Mouse (Mus musculus) 3T3-L1 (cell line): ENCODE data around the gene Gucd1.
"Not testable (repeated sequence)": the region's sequence is repeated elsewhere in the genome, so short reads cannot be mapped to it uniquely, and the experiment has no call there.

ENCODE experiments used
- DNase-seq: peaks from one replicate; pipeline ENCODE4 v3.0.0-alpha.2; 2015; ENCODE audit warnings: low read depth, low spot score

The Gucd1 gene

GRCm38 (mm10) chr10:75535423-75535822 lies 17.7 kb upstream of the Gucd1 start:
- DNase-seq: no peak

DNA sequence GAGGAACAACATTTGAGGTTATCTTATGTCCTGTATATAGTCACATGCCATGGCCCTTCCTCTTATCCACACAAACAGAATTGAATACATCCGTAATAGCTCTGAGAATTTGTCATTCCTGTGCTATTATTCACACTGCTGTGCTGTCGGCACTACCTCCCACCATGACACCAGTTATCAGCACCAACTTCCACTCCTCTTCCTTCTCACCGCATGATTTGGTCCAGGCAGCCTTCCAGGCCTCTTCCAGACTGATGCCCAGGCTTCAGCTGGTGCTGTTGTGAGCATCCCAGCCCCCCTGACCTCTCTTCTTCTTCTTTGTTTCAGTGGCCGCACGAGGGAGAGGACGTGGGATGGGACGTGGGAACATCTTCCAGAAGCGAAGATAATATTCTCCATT lies 17.2 kb upstream of the Gucd1 start:
- peak; percentile 44 for DNase-seq

GRCm38 (mm10) chr10:75534216-75534615 lies 16.4 kb upstream of the Gucd1 start:
- no peak for DNase-seq

DNA sequence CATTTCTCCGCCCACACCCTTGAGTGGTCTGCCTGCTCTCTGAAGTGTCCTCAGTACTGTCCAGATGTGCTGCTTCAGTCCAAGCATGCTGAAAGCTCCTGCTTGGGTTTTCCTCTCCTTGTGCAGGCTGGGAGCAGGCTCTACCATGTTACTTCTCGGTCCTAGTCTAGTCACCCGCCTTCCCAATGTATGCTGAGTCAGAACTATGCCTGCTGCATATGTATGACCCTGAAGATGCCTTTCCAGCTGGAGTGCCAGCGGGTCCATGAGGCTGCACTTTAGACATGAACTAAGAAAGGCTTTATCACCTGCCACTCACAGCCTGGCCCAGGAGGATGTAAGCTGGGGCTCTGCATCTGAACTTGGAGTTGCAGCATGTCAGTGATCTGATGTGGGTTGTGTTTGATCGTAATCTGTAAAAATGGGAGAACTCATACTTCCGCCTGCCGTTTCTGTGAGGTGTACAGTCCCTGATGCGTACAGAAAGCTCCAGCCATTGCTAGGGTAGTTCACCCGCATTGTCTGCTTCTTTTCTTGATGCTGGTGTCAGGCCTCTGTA lies 13.8 kb upstream of the Gucd1 start:
- no peak for DNase-seq

DNA sequence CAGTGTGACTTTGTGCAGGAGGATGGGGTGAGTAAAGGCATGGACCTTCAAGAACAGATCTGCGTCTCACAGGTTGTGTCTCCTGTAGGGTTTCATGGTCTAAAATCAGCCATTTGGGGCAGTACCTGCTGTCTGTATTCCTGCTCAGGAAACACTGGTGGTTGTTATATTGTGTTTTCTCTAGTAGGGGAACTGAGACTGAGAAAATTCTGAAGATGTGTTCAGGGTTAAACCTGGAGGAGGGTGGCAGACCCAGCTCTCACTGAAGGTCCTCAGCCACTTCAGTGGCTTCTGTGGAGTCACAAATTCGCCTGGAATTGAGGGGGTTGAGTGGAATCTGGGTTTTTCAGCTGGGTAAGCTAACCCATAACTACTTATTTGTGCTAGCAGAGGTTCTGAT lies 12.6 kb upstream of the Gucd1 start:
- DNase-seq: no peak

- not testable (repeated sequence) for DNase-seq
These were observed 7.7 kb upstream of the Gucd1 start for GRCm38 (mm10) chr10:75525450-75525849.

- no peak for DNase-seq
These were observed 3.9 kb upstream of the Gucd1 start for GRCm38 (mm10) chr10:75521643-75522042.

DNA sequence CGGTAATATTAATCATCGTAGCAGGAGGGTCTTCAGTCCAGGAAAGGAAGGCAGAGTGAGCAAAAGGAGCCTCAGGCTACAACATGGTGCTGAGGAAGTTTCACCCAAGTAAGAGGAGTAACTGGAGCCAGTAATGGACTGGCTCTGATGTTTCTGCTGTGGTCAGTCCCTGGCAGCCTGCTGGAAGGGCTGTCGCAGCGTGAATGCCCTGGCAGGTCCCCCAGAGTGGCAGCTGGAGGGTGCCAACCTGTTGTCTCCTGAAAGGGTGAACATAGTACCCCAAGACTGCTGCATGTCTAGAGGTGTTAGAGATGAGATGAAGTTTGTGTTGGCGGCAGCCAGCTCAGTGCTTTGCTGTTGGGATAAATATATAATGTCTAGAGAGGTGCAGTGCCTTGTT lies 2.8 kb upstream of the Gucd1 start:
- no peak for DNase-seq

DNA sequence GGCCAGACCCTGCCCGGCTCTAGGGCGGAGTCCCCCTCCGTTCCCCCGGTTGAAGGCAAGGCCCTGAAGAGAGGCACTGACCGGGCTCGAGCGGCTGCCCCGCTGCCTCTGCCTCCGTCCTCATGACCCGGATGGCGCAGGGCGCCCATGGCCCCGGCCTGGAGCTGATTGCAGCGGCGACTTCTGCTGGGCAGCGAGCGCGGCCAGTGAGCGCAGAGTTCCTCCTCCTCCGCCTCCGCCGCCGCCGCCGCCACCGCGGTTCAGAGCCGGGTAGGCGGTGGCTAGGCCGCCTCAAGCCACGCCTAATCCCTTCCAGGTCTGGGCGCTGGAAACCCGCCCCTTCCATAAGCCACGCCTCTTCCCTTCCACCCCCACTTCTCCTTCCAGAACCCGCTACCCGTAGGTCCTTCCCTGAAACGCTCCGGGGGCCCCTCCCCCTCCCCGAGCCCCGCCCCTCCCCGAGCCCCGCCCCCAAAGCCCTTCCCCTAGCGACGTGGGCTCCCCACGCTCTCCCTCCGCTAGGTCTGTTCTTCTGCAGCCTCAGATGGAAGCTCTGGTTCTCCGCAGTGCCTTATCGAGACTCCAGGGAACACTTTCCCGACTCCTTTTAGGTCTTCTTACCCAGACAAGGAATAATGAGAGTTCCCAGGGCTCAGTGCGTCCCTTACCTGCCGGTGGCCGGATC lies 557 bp downstream of the Gucd1 start, which contains the start of gene Snrpd3:
Gene Snrpd3, plus strand, starts transcription at position 479 of the 685 bp plus-strand sequence.
- DNase-seq: peak; percentile 98

DNA sequence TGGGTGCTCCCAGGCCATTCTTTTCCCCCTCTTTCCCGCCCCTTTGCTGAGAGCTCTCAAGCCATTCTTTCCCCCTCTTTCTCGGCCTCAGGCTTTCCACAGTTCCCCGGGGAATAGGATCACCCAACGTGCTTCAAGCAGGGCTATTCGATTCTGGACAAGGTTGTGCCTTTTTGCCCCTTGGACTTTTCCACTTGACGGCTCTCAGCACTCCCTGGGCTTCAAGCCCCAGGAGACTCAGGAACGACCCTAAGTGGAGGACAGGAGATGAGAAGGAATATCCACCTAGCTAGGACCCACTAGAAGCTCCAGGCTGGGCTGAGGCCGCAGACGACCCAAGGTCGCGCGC lies 1.1 kb downstream of the Gucd1 start:
- DNase-seq: peak; percentile 48

- DNase-seq: no peak
These were observed 1.6 kb downstream of the Gucd1 start for GRCm38 (mm10) chr10:75516038-75516723.

- no peak for DNase-seq
These were observed 2.3 kb downstream of the Gucd1 start for GRCm38 (mm10) chr10:75515216-75516037.

GRCm38 (mm10) chr10:75514361-75514760 lies 3.4 kb downstream of the Gucd1 start:
- no peak for DNase-seq

GRCm38 (mm10) chr10:75513306-75514067 lies 4.3 kb downstream of the Gucd1 start:
- DNase-seq: no peak

- DNase-seq: no peak
These were observed 5.0 kb downstream of the Gucd1 start for GRCm38 (mm10) chr10:75512796-75513195.

GRCm38 (mm10) chr10:75511897-75512296 lies 5.9 kb downstream of the Gucd1 start:
- no peak for DNase-seq

GRCm38 (mm10) chr10:75511060-75511459 lies 6.7 kb downstream of the Gucd1 start:
- DNase-seq: no peak

DNA sequence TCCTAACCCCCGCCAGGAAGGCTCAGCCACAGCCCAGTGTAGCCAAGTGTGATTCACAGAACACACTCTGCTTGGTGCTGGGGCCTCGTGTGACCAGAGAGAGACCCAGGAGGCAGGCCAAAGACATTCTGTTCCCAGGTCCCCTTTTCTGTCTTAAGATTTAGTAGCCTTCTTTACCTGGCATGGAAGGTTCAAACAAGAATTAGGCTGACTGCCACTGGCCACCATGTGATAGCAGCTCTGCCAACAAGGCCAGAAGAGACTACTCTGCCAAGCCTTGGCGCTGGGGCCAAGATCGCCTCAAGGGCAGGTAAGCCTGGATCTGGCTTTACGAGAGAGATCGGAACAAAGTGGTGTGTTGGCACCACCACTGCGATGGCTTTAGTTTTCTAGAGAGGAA lies 7.3 kb downstream of the Gucd1 start:
- no peak for DNase-seq

DNA sequence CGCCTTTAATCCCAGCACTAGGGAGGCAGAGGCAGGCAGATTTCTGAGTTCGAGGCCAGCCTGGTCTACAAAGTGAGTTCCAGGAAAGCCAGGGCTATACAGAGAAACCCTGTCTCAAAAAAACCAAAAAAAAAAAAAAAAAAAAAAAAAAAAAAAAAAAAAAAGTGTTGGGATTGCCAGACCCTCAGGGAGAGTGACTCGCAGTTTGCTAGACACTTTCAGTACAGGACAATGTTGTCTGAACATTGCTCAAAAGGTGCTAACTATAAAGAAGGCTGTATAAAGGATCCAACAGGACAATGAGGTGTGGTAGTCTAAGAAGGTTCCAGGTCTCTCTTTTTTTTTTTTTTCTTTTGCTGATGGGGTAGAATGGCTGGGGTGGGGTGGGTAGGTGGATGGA lies 11.8 kb downstream of the Gucd1 start:
- DNase-seq: not testable (repeated sequence)

DNA sequence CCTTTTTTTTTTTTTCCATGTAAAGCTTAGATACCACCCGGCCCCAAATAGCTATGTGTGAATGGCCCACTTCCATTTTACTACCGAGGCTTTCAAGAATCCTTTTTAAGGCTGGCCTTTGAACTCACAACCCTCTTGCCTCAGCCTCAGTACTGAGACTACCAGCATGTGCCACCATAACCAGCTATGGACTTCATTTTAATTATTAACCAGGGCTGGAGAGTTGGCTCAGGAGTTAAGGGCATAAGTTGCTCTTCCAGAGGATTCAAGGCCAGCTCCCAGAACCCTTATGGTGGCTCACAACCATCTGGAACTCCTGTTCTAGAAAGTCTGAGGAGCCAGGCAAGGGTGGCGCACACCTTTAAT lies 12.7 kb downstream of the Gucd1 start:
- no peak for DNase-seq
